Mouse (Mus musculus): ENCODE data around the gene Olfr1444.

Olfr1444 gene

GRCm38 (mm10) chr19:12856983-12857382 is at the start of gene Olfr1444:
Gene Olfr1444 (plus strand): TSS chr19:12857283.
- in situ Hi-C loops (cut with MboI, MseI), result no loop called here

GRCm38 (mm10) chr19:12812644-12813364 is 44.3 kb upstream of the Olfr1444 start:
- in situ Hi-C loops (cut with MboI, MseI), result loop anchor here (25.0 kb wide), 1 partner anchor 801 kb away; no protein-coding TSS in a partner anchor

GRCm38 (mm10) chr19:12813883-12814282 is 43.2 kb upstream of the Olfr1444 start:
- in situ Hi-C loops (cut with MboI, MseI), result loop anchor here (25.0 kb wide), 1 partner anchor 802 kb away; no protein-coding TSS in a partner anchor

- in situ Hi-C loops (cut with MboI, MseI), result loop anchor here (25.0 kb wide), 1 partner anchor 806 kb away; no protein-coding TSS in a partner anchor
Observed at GRCm38 (mm10) chr19:12818507-12818906, 38.6 kb upstream of the Olfr1444 start.

- in situ Hi-C loops (cut with MboI, MseI), result loop anchor here (5.0 to 25.0 kb wide), 2 partner anchors 33 to 808 kb away; no protein-coding TSS in a partner anchor
Observed at GRCm38 (mm10) chr19:12820383-12820782, 36.7 kb upstream of the Olfr1444 start.

- in situ Hi-C loops (cut with MboI, MseI), result loop anchor here (5.0 to 25.0 kb wide), 2 partner anchors 37 to 812 kb away; no protein-coding TSS in a partner anchor
Observed at GRCm38 (mm10) chr19:12824549-12824948, 32.5 kb upstream of the Olfr1444 start.

- in situ Hi-C loops (cut with MboI, MseI), result loop anchor here (10.0 kb wide), 1 partner anchor 256 kb away; no protein-coding TSS in a partner anchor
Observed at GRCm38 (mm10) chr19:12830823-12831430, 26.2 kb upstream of the Olfr1444 start.

- in situ Hi-C loops (cut with MboI, MseI), result loop anchor here (10.0 kb wide), 1 partner anchor 257 kb away; no protein-coding TSS in a partner anchor
Observed at GRCm38 (mm10) chr19:12831559-12831958, 25.5 kb upstream of the Olfr1444 start.

GRCm38 (mm10) chr19:12833625-12834024 is 23.5 kb upstream of the Olfr1444 start:
- in situ Hi-C loops (cut with MboI, MseI), result loop anchor here (10.0 kb wide), 1 partner anchor 259 kb away; no protein-coding TSS in a partner anchor

- in situ Hi-C loops (cut with MboI, MseI), result loop anchor here (10.0 kb wide), 1 partner anchor 264 kb away; no protein-coding TSS in a partner anchor
Observed at GRCm38 (mm10) chr19:12838507-12838906, 18.6 kb upstream of the Olfr1444 start.

- in situ Hi-C loops (cut with MboI, MseI), result no loop called here
Observed at GRCm38 (mm10) chr19:12846382-12846781, 10.7 kb upstream of the Olfr1444 start, which contains the start of gene Gm5244. Gene Gm5244 (plus strand): TSS chr19:12846682.

- in situ Hi-C loops (cut with MboI, MseI), result no loop called here
Observed at GRCm38 (mm10) chr19:12883555-12883954, 26.5 kb downstream of the Olfr1444 start, which contains the start of gene Olfr1445. Gene Olfr1445 (plus strand): TSS chr19:12883855.

- in situ Hi-C loops (cut with MboI, MseI), result no loop called here
Observed at GRCm38 (mm10) chr19:12893424-12893823, 36.3 kb downstream of the Olfr1444 start, which contains the start of gene Olfr1446. Gene Olfr1446 (minus strand): TSS chr19:12893524.

GRCm38 (mm10) chr19:12903643-12904042 is 46.6 kb downstream of the Olfr1444 start, which contains the start of gene Olfr1447:
Gene Olfr1447 (minus strand): TSS chr19:12903743.
- in situ Hi-C loops (cut with MboI, MseI), result no loop called here
